Mouse (Mus musculus): Measurements from ENCODE around the gene Eno2. TPM values are rescaled to one million over a fixed set of nuclear protein-coding genes. Genes with fewer than 3 reads are reported as not detected.

Gene Eno2
- polyA plus RNA-seq, 1 experiment from 2014 or later = 9.8 TPM

DNA sequence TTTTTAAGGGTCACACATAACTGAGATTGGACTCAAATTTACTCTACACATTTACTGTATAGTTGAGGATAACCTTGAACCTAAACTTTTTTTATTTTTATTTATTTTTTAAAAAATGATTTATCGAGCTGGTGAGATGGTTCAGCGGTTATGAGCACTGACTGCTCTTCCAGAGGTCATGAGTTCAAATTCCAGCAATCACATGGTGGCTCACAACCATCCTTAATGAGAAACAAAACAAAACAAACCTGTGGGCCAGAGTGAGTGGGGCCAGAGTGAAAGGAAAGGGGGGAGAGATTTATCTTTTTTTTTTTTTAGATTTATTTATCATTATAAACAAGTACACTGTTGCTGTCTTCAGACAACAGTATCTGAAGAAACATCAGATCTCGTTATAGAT lies 22.4 kb upstream of the Eno2 start:
- H3K4me2 ChIP-seq (ENCODE audit: low read depth, low read length) = no peak overlapping the region
- 78% methylated on average over 3 of the region's 3 CpGs for WGBS
- no peak overlapping the region for H3K4me3 ChIP-seq (replicated peaks; ENCODE audit: low read length)
- no peak for ATAC-seq (ENCODE audit: insufficient read depth, low FRiP score)
- H3K27me3 ChIP-seq (ENCODE audit: control insufficient read depth, insufficient read depth, low read length) = no peaks in the 10 kb centered on the region
- H3K9me3 ChIP-seq (replicated peaks; ENCODE audit: control insufficient read depth, low read length) = no peaks in the 10 kb centered on the region
- H3K4me1 ChIP-seq (ENCODE audit: control insufficient read depth, insufficient read depth, low read length) = no peaks in the 10 kb centered on the region
- no peaks in the 10 kb centered on the region for H3K36me3 ChIP-seq (ENCODE audit: control insufficient read depth, insufficient read depth, low read length)
- no peak overlapping the region for H3K9ac ChIP-seq (ENCODE audit: low read length)
- H3K27ac ChIP-seq (ENCODE audit: low read length) = no peak overlapping the region

DNA sequence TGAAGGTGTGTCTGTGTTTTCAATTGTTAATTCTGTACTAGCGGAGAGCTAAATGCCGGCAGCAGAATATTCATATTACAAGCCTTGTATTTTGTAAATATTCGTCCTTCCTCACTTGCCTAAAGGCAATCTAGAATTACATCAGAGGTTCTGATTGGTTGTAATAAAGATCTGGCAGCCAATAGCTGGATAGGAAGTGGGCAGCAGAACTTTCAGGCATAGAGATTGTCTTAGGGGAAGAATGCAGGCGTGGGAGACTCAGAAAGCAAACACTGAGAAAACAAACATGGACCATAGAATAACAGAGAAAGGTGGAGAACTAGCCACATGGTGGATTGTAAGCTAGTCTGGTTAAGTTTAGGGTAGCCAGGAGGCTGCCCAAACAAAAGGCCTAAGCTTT lies 20.6 kb upstream of the Eno2 start:
- WGBS = 40% methylated on average over 4 of the region's 4 CpGs
- no peak overlapping the region for H3K4me2 ChIP-seq (ENCODE audit: low read depth, low read length)
- H3K9ac ChIP-seq (ENCODE audit: low read length) = no peak overlapping the region
- no peaks in the 10 kb centered on the region for H3K27me3 ChIP-seq (ENCODE audit: control insufficient read depth, insufficient read depth, low read length)
- ATAC-seq (ENCODE audit: insufficient read depth, low FRiP score) = peak; percentile 29; the same call in 1 of the 2 replicates
- H3K27ac ChIP-seq (ENCODE audit: low read length) = peak overlapping the region; percentile 33; the same call in 1 of the 2 replicates
- no peaks in the 10 kb centered on the region for H3K36me3 ChIP-seq (ENCODE audit: control insufficient read depth, insufficient read depth, low read length)
- no peak overlapping the region for H3K4me3 ChIP-seq (replicated peaks; ENCODE audit: low read length)
- no peaks in the 10 kb centered on the region for H3K4me1 ChIP-seq (ENCODE audit: control insufficient read depth, insufficient read depth, low read length)
- H3K9me3 ChIP-seq (replicated peaks; ENCODE audit: control insufficient read depth, low read length) = no peaks in the 10 kb centered on the region

DNA sequence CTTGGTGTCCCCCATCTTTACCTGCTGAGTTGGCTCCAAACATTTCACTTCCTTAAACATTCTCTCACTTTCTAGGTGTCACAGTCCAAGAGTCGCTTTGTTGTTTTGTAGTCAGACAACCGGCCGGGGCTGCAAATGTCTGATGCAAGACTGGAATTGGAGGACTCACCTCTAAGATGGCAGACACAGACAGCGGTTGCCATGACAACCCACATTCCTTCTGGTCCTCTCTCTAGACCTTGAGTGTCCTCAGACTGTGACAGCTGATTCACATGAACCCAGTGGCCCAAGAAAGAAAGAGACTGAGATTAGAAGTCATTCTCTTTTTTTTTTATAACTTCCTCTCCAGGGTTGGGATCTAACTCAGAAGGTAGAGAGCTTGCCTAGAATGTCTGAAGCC lies 20.0 kb upstream of the Eno2 start:
- H3K9me3 ChIP-seq (replicated peaks; ENCODE audit: control insufficient read depth, low read length) = no peaks in the 10 kb centered on the region
- H3K27me3 ChIP-seq (ENCODE audit: control insufficient read depth, insufficient read depth, low read length) = no peaks in the 10 kb centered on the region
- no peak overlapping the region for H3K9ac ChIP-seq (ENCODE audit: low read length)
- H3K4me1 ChIP-seq (ENCODE audit: control insufficient read depth, insufficient read depth, low read length) = no peaks in the 10 kb centered on the region
- no peak overlapping the region for H3K27ac ChIP-seq (ENCODE audit: low read length)
- no peak overlapping the region for H3K4me3 ChIP-seq (replicated peaks; ENCODE audit: low read length)
- 81% methylated on average over 4 of the region's 4 CpGs for WGBS
- no peak for ATAC-seq (ENCODE audit: insufficient read depth, low FRiP score)
- H3K4me2 ChIP-seq (ENCODE audit: low read depth, low read length) = no peak overlapping the region
- H3K36me3 ChIP-seq (ENCODE audit: control insufficient read depth, insufficient read depth, low read length) = no peaks in the 10 kb centered on the region

DNA sequence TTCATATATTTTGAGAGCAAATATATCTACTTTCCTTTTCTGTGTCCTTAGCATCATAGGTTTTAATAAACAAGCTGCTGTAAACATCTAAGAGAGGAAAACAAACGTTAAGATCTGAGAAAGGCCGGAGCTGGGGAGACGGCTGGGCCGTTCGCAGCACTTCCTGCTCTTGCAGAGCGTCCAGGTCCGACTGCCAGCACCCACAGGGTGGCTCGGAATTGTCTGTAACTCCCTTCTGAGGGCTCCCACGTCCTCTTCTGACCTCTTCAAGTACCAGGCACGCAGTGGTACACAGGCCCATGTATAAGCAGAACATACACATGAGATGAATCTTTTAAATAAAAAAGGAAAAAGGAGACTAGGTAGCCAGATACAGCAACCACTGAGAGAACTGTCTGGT lies 18.2 kb upstream of the Eno2 start:
- H3K4me3 ChIP-seq (replicated peaks; ENCODE audit: low read length) = no peak overlapping the region
- WGBS = 67% methylated on average over 10 of the region's 10 CpGs
- H3K9me3 ChIP-seq (replicated peaks; ENCODE audit: control insufficient read depth, low read length) = no peaks in the 10 kb centered on the region
- H3K9ac ChIP-seq (ENCODE audit: low read length) = no peak overlapping the region
- H3K36me3 ChIP-seq (ENCODE audit: control insufficient read depth, insufficient read depth, low read length) = no peaks in the 10 kb centered on the region
- no peak overlapping the region for H3K4me2 ChIP-seq (ENCODE audit: low read depth, low read length)
- peaks cover under 1% of the 10 kb centered on the region; the same call in 1 of the 2 replicates for H3K4me1 ChIP-seq (ENCODE audit: control insufficient read depth, insufficient read depth, low read length)
- ATAC-seq (ENCODE audit: insufficient read depth, low FRiP score) = no peak
- no peak overlapping the region for H3K27ac ChIP-seq (ENCODE audit: low read length)
- no peaks in the 10 kb centered on the region for H3K27me3 ChIP-seq (ENCODE audit: control insufficient read depth, insufficient read depth, low read length)

- Histone ChIP-seq H3K4me1 (ENCODE audit: control insufficient read depth, insufficient read depth, low read length) (peaks cover 5% of the 10 kb centered on the region; the same call in 1 of the 2 replicates), H3K4me3 (replicated peaks; ENCODE audit: low read length) (no peak overlapping the region), H3K9ac (ENCODE audit: low read length) (no peak overlapping the region), H3K4me2 (ENCODE audit: low read depth, low read length) (no peak overlapping the region), H3K36me3 (ENCODE audit: control insufficient read depth, insufficient read depth, low read length) (no peaks in the 10 kb centered on the region), H3K27me3 (ENCODE audit: control insufficient read depth, insufficient read depth, low read length) (no peaks in the 10 kb centered on the region), H3K9me3 (replicated peaks; ENCODE audit: control insufficient read depth, low read length) (no peaks in the 10 kb centered on the region), H3K27ac (ENCODE audit: low read length) (no peak overlapping the region)
- 52% methylated on average over 8 of the region's 8 CpGs for WGBS
- no peak for ATAC-seq (ENCODE audit: insufficient read depth, low FRiP score)
Measured at GRCm38 (mm10) chr6:124786756-124787420, 17.4 kb upstream of the Eno2 start.

DNA sequence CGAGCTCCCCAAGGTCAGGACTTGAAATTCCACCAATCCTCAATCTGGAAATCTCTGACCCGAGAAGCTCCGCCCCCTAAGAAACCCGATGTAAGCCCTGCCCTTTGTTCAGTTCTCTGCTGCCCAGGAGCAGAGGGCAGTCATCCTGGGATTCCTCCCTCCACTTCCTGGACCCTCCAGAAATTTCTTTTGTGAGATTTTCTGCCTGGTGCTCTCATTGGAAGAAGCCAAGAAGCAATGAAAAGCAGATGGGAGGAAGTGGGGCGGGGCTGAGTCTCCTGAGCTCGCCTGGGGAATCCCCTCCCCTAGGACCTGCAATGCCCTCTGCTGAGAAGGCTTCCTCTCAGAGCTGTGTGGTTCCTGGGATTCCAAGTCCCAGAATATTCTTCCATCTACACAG lies 13.0 kb upstream of the Eno2 start:
- no peaks in the 10 kb centered on the region for H3K36me3 ChIP-seq (ENCODE audit: control insufficient read depth, insufficient read depth, low read length)
- H3K9me3 ChIP-seq (replicated peaks; ENCODE audit: control insufficient read depth, low read length) = no peaks in the 10 kb centered on the region
- peaks cover 10% of the 10 kb centered on the region for H3K27me3 ChIP-seq (ENCODE audit: control insufficient read depth, insufficient read depth, low read length)
- ATAC-seq (ENCODE audit: insufficient read depth, low FRiP score) = no peak
- peak overlapping the region; percentile 29 for H3K4me3 ChIP-seq (replicated peaks; ENCODE audit: low read length)
- 19% methylated on average over 6 of the region's 6 CpGs for WGBS
- H3K4me2 ChIP-seq (ENCODE audit: low read depth, low read length) = peak overlapping the region; percentile 42
- peaks cover 14% of the 10 kb centered on the region; the same call in 1 of the 2 replicates for H3K4me1 ChIP-seq (ENCODE audit: control insufficient read depth, insufficient read depth, low read length)
- peak overlapping the region; percentile 23; the same call in 1 of the 2 replicates for H3K9ac ChIP-seq (ENCODE audit: low read length)
- no peak overlapping the region for H3K27ac ChIP-seq (ENCODE audit: low read length)

GRCm38 (mm10) chr6:124780917-124781316 lies 11.4 kb upstream of the Eno2 start:
- 81% methylated on average over 7 of the region's 7 CpGs for WGBS
- Histone ChIP-seq H3K4me1 (ENCODE audit: control insufficient read depth, insufficient read depth, low read length) (peaks cover 14% of the 10 kb centered on the region; the same call in 1 of the 2 replicates), H3K36me3 (ENCODE audit: control insufficient read depth, insufficient read depth, low read length) (no peaks in the 10 kb centered on the region), H3K4me2 (ENCODE audit: low read depth, low read length) (no peak overlapping the region), H3K9me3 (replicated peaks; ENCODE audit: control insufficient read depth, low read length) (no peaks in the 10 kb centered on the region), H3K27me3 (ENCODE audit: control insufficient read depth, insufficient read depth, low read length) (peaks cover 10% of the 10 kb centered on the region), H3K9ac (ENCODE audit: low read length) (no peak overlapping the region), H3K4me3 (replicated peaks; ENCODE audit: low read length) (no peak overlapping the region), H3K27ac (ENCODE audit: low read length) (no peak overlapping the region)
- ATAC-seq (ENCODE audit: insufficient read depth, low FRiP score) = no peak

- H3K9ac ChIP-seq (ENCODE audit: low read length) = peak overlapping the region; percentile 7; the same call in 1 of the 2 replicates
Measured at GRCm38 (mm10) chr6:124779984-124780416, 10.5 kb upstream of the Eno2 start.

DNA sequence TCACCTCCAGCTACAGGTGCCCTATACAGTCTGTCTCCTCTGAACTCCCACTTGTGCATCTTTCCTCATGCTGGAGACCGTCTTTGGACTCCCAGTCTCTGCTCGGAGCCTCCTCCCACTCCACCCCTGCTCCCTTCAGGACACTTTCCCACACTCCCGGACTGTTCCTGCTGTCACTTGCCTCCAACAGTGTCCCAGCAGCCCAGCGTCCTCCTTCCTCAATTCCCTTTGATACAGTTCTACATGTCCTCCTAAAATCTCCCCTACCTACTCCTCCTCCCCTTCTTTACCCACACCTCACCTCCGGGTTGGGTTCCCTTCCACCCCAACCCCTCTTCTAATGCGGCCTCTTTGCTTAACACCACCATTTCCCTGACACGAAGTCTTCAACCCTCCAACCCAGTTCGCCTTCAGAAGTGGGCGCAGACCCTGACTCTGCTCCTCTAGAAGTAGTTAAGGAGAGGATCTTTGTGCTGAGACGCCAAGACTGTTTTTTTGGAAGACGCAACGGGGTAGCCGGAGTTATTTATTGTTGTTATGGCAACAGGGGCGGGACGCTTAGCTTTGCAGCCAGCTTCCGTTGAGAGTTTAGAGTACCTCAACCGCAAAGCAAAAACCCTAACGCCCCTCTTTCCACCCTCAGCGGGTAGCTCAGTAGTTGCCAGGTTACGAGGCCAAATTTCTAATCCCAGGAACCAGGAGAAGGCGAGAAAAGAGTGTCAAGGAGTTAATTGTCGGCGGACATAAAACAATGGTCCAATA lies 9.9 kb upstream of the Eno2 start, which contains the start of gene Lrrc23:
Lrrc23 (minus strand) TSS at position 506 of the 762 bp plus-strand sequence.
- H3K4me3 ChIP-seq (replicated peaks; ENCODE audit: low read length) = peak within 1 kb of the TSS; percentile 43
- no peak within 1 kb of the TSS for H3K27ac ChIP-seq (ENCODE audit: low read length)
- ATAC-seq (ENCODE audit: insufficient read depth, low FRiP score) = no peak; the same call in 1 of the 2 replicates
- H3K4me2 ChIP-seq (ENCODE audit: low read depth, low read length) = peak within 1 kb of the TSS; percentile 55
- H3K9me3 ChIP-seq (replicated peaks; ENCODE audit: control insufficient read depth, low read length) = no peaks in the 10 kb centered on the region
- WGBS = 3% methylated on average over 23 of the region's 23 CpGs
- H3K27me3 ChIP-seq (ENCODE audit: control insufficient read depth, insufficient read depth, low read length) = peaks cover 10% of the 10 kb centered on the region
- H3K9ac ChIP-seq (ENCODE audit: low read length) = peak within 1 kb of the TSS; percentile 7
- no peaks in the 10 kb centered on the region for H3K36me3 ChIP-seq (ENCODE audit: control insufficient read depth, insufficient read depth, low read length)
- H3K4me1 ChIP-seq (ENCODE audit: control insufficient read depth, insufficient read depth, low read length) = peaks cover 14% of the 10 kb centered on the region; the same call in 1 of the 2 replicates

More at GRCm38 (mm10) chr6:124779984-124780416, 10.5 kb upstream of the Eno2 start:
- no peaks in the 10 kb centered on the region for H3K9me3 ChIP-seq (replicated peaks; ENCODE audit: control insufficient read depth, low read length)
- no peak overlapping the region for H3K27ac ChIP-seq (ENCODE audit: low read length)
- peaks cover 10% of the 10 kb centered on the region for H3K27me3 ChIP-seq (ENCODE audit: control insufficient read depth, insufficient read depth, low read length)
- ATAC-seq (ENCODE audit: insufficient read depth, low FRiP score) = no peak
- 8% methylated on average over 10 of the region's 10 CpGs for WGBS
- no peaks in the 10 kb centered on the region for H3K36me3 ChIP-seq (ENCODE audit: control insufficient read depth, insufficient read depth, low read length)
- H3K4me1 ChIP-seq (ENCODE audit: control insufficient read depth, insufficient read depth, low read length) = peaks cover 14% of the 10 kb centered on the region; the same call in 1 of the 2 replicates
- H3K4me3 ChIP-seq (replicated peaks; ENCODE audit: low read length) = peak overlapping the region; percentile 43
- peak overlapping the region; percentile 55 for H3K4me2 ChIP-seq (ENCODE audit: low read depth, low read length)
